Mouse (Mus musculus): ENCODE measurements around the gene Keap1.
"Not testable (repeated sequence)": the region's sequence is repeated elsewhere in the genome, so short reads cannot be mapped to it uniquely, and the experiment has no call there.

Keap1 gene

GRCm38 (mm10) chr9:21225415-21225758 is 13.8 kb downstream of the Keap1 start:
- no peak for DNase-seq

GRCm38 (mm10) chr9:21224576-21225414 is 14.4 kb downstream of the Keap1 start:
- no peak for DNase-seq

GRCm38 (mm10) chr9:21223906-21224305 is 15.3 kb downstream of the Keap1 start:
- DNase-seq: no peak

GRCm38 (mm10) chr9:21223490-21223889 is 15.7 kb downstream of the Keap1 start:
- DNase-seq: not testable (repeated sequence)

- DNase-seq: peak; percentile 83
Measured at GRCm38 (mm10) chr9:21221383-21221929, 17.7 kb downstream of the Keap1 start.

- DNase-seq: peak; percentile 95
Measured at GRCm38 (mm10) chr9:21220490-21221382, 18.4 kb downstream of the Keap1 start.

GRCm38 (mm10) chr9:21219820-21220219 is 19.3 kb downstream of the Keap1 start:
- DNase-seq: peak; percentile 43

- DNase-seq: peak; percentile 82
Measured at GRCm38 (mm10) chr9:21216050-21216841, 22.9 kb downstream of the Keap1 start.

- DNase-seq: peak; percentile 50
Measured at GRCm38 (mm10) chr9:21213617-21214190, 25.5 kb downstream of the Keap1 start.

- no peak for DNase-seq
Measured at GRCm38 (mm10) chr9:21211624-21212023, 27.5 kb downstream of the Keap1 start.

GRCm38 (mm10) chr9:21210821-21211220 is 28.3 kb downstream of the Keap1 start:
- DNase-seq: no peak

- DNase-seq: no peak
Measured at GRCm38 (mm10) chr9:21208626-21209025, 30.5 kb downstream of the Keap1 start.

GRCm38 (mm10) chr9:21206848-21207247 is 32.3 kb downstream of the Keap1 start:
- DNase-seq: no peak

GRCm38 (mm10) chr9:21204528-21205272 is 34.5 kb downstream of the Keap1 start:
- peak; percentile 59 for DNase-seq

GRCm38 (mm10) chr9:21204156-21204527 is 35.0 kb downstream of the Keap1 start:
- DNase-seq: peak; percentile 20

GRCm38 (mm10) chr9:21198960-21199359 is 40.2 kb downstream of the Keap1 start:
- no peak for DNase-seq

GRCm38 (mm10) chr9:21197981-21198380 is 41.2 kb downstream of the Keap1 start:
- peak; percentile 84 for DNase-seq

- DNase-seq: peak; percentile 70
Measured at GRCm38 (mm10) chr9:21196521-21197433, 42.4 kb downstream of the Keap1 start.

- not testable (repeated sequence) for DNase-seq
Measured at GRCm38 (mm10) chr9:21195736-21196505, 43.2 kb downstream of the Keap1 start.

Measured in retina, postnatal 1 day (tissue).